Mouse (Mus musculus): ENCODE measurements around the gene Inpp5d.
A peak's percentile ranks its signal among the peaks of the same experiment; 100 is the strongest.

Gene Inpp5d

GRCm38 (mm10) chr1:87620211-87620668, at the start of gene Inpp5d:
Gene Inpp5d, plus strand, starts transcription at chr1:87620312.
- DNase-seq: peak; percentile 59 to 67

- no peak for DNase-seq
Observed at GRCm38 (mm10) chr1:87573261-87573660, 46.9 kb upstream of the Inpp5d start.

- no peak for DNase-seq
Observed at GRCm38 (mm10) chr1:87573800-87574215, 46.3 kb upstream of the Inpp5d start, which contains the start of gene Ngef. Gene Ngef, minus strand, starts transcription at chr1:87573870.

- DNase-seq: no peak
Observed at GRCm38 (mm10) chr1:87574353-87574752, 45.8 kb upstream of the Inpp5d start.

- no peak for DNase-seq
Observed at GRCm38 (mm10) chr1:87574785-87575184, 45.3 kb upstream of the Inpp5d start.

- no peak for DNase-seq
Observed at GRCm38 (mm10) chr1:87578965-87579364, 41.1 kb upstream of the Inpp5d start.

GRCm38 (mm10) chr1:87580824-87581223, 39.3 kb upstream of the Inpp5d start:
- DNase-seq: no peak

GRCm38 (mm10) chr1:87589162-87589561, 30.9 kb upstream of the Inpp5d start:
- no peak for DNase-seq

- DNase-seq: no peak
Observed at GRCm38 (mm10) chr1:87589980-87590379, 30.1 kb upstream of the Inpp5d start.

- DNase-seq: no peak
Observed at GRCm38 (mm10) chr1:87594261-87594660, 25.9 kb upstream of the Inpp5d start.

GRCm38 (mm10) chr1:87594671-87595070, 25.4 kb upstream of the Inpp5d start:
- no peak for DNase-seq

- DNase-seq: no peak
Observed at GRCm38 (mm10) chr1:87600533-87600932, 19.6 kb upstream of the Inpp5d start.

- no peak for DNase-seq
Observed at GRCm38 (mm10) chr1:87601801-87602200, 18.3 kb upstream of the Inpp5d start.

- DNase-seq: no peak
Observed at GRCm38 (mm10) chr1:87603389-87603788, 16.7 kb upstream of the Inpp5d start.

- DNase-seq: no peak
Observed at GRCm38 (mm10) chr1:87605296-87605695, 14.8 kb upstream of the Inpp5d start.

- DNase-seq: peak; percentile 32 to 37
Observed at GRCm38 (mm10) chr1:87607385-87608091, 12.6 kb upstream of the Inpp5d start.

- DNase-seq: peak; percentile 68 to 86
Observed at GRCm38 (mm10) chr1:87608416-87609046, 11.6 kb upstream of the Inpp5d start.

- DNase-seq: no peak
Observed at GRCm38 (mm10) chr1:87614576-87615295, 5.4 kb upstream of the Inpp5d start.

GRCm38 (mm10) chr1:87620693-87621092, 581 bp downstream of the Inpp5d start:
- no peak for DNase-seq

- DNase-seq: no peak
Observed at GRCm38 (mm10) chr1:87621146-87621857, 1.2 kb downstream of the Inpp5d start.

GRCm38 (mm10) chr1:87621858-87622279, 1.8 kb downstream of the Inpp5d start:
- DNase-seq: peak in 1 of 2 experiments; percentile 40

GRCm38 (mm10) chr1:87623977-87624666, 4.0 kb downstream of the Inpp5d start:
- DNase-seq: no peak

All from spleen, adult 18-20 months (tissue).